Mouse (Mus musculus) hindbrain, embryonic 15.5 days (tissue): ENCODE measurements around the gene Gm21987. TPM values are rescaled to one million over a fixed set of nuclear protein-coding genes. Genes with fewer than 3 reads are reported as not detected.
"Not testable (repeated sequence)": the region's sequence is repeated elsewhere in the genome, so short reads cannot be mapped to it uniquely, and the experiment has no call there.

ENCODE experiments used
- ATAC-seq: fragments of 200-750 bp; cut with Nextera tagmentation; 2 replicates; pipeline ENCODE4 v1.8.0; 2017; ENCODE audit warnings: low read depth, moderate number of reproducible peaks, moderate TSS enrichment; ENCODE audit not compliant: low FRiP score
- H3K27ac ChIP-seq: fragments of 300-500 bp; sonication (generic); replicated peaks from 2 replicates; pipeline ENCODE4 v1.5.1; 2015; ENCODE audit warnings: mild to moderate bottlenecking, inconsistent platforms
- H3K27me3 ChIP-seq: fragments of 300-500 bp; sonication (generic); 2 replicates; pipeline ENCODE4 v1.6.1; 2015; ENCODE audit warnings: control low read depth, inconsistent platforms
- H3K36me3 ChIP-seq: fragments of 300-500 bp; sonication (generic); 2 replicates; pipeline ENCODE4 v1.6.1; 2015; ENCODE audit warnings: control low read depth, inconsistent platforms
- H3K4me1 ChIP-seq: fragments of 300-500 bp; sonication (generic); replicated peaks from 2 replicates; pipeline ENCODE4 v1.6.1; 2015; ENCODE audit warnings: control low read depth, inconsistent platforms
- H3K4me2 ChIP-seq: fragments of 300-500 bp; sonication (generic); 2 replicates; pipeline ENCODE4 v1.6.1; 2015; ENCODE audit warnings: moderate library complexity, mild to moderate bottlenecking, inconsistent platforms
- H3K4me3 ChIP-seq: fragments of 300-500 bp; sonication (generic); 2 replicates; pipeline ENCODE4 v1.5.1; 2015; ENCODE audit warnings: mild to moderate bottlenecking, inconsistent platforms
- H3K9ac ChIP-seq: fragments of 300-500 bp; sonication (generic); 2 replicates; pipeline ENCODE4 v1.6.1; 2015; ENCODE audit warnings: inconsistent platforms
- H3K9me3 ChIP-seq: fragments of 300-500 bp; sonication (generic); 2 replicates; pipeline ENCODE4 v1.6.1; 2016; ENCODE audit warnings: control low read depth, inconsistent platforms
- WGBS: fragments of 180-500 bp; shearing (Covaris S2); methylation state at CpG from one replicate; pipeline ENCODE4 v1.1.7; 2015; 5-methylcytosine and 5-hydroxymethylcytosine counted together
- polyA plus RNA-seq: library from polyadenylated mRNA; unstranded; fragments of >200 nt; fragmentation: Nextera tagmentation; extraction: Ambion mirVana; gene quantifications from 2 replicates; pipeline ENCODE4 v1.2.1, GENCODE M21; 2015

Gene Gm21987
- polyA plus RNA-seq, 1 experiment from 2014 or later: not detected

DNA sequence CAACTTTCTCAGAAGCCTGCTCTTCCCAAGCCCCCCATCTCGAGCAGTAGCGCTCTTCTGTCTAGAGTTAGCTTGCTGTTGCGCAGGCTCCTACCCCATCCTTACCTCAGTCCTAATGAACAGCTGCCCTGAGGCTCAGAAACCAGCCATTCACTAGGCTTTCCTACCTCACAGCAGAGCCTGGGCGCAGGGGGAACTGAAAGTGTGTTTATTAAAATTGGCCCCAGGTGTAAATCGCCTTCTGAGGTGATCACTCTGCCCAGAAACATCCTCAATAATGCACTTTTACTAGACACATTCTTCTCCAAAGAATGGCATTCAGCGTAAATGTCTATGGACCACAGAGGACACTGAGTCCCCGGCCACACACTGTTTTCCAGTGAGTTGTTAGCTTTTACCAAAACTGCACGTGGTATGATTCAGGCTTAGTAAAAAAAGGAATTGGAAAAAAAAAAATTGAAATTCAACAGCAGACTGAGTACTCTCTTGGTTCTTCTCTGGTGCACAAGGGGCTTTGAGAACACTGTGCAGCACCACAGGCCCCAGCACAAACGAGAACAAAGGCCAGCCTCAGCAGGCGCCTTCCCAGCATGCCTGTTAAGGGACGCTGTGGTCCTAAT is 20.0 kb upstream of the Gm21987 start:
- H3K27me3 ChIP-seq: no peaks in the 10 kb centered on the region
- no peak overlapping the region for H3K4me3 ChIP-seq
- 75% methylated on average over 11 of the region's 11 CpGs for WGBS
- no peak for ATAC-seq
- H3K4me2 ChIP-seq: no peak overlapping the region
- no peaks in the 10 kb centered on the region for H3K36me3 ChIP-seq
- no peak overlapping the region for H3K27ac ChIP-seq
- no peaks in the 10 kb centered on the region for H3K9me3 ChIP-seq
- no peaks in the 10 kb centered on the region for H3K4me1 ChIP-seq
- H3K9ac ChIP-seq: no peak overlapping the region

DNA sequence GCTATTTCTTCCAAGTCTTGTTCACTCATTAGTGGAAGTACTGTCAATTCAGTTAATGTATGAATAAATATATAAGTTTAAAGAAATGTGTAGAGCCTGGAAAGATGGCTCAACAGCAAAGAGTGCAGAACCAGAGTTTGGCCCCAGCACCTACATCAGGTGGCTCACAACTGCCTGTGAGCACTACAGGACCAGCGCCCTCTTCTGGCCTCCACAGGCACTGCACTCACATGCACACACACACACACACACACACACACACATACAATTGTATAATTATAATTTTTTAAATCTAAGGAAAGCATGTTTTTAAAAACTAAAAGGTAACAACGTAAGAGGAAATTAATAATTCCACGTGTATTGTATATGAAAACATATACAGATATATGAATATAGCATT is 17.5 kb upstream of the Gm21987 start:
- no peak overlapping the region for H3K4me3 ChIP-seq
- H3K36me3 ChIP-seq: no peaks in the 10 kb centered on the region
- H3K27me3 ChIP-seq: no peaks in the 10 kb centered on the region
- H3K9me3 ChIP-seq: no peaks in the 10 kb centered on the region
- ATAC-seq: no peak
- H3K9ac ChIP-seq: no peak overlapping the region
- WGBS: 88% methylated on average over 3 of the region's 3 CpGs
- H3K27ac ChIP-seq: no peak overlapping the region
- no peaks in the 10 kb centered on the region for H3K4me1 ChIP-seq
- no peak overlapping the region for H3K4me2 ChIP-seq

DNA sequence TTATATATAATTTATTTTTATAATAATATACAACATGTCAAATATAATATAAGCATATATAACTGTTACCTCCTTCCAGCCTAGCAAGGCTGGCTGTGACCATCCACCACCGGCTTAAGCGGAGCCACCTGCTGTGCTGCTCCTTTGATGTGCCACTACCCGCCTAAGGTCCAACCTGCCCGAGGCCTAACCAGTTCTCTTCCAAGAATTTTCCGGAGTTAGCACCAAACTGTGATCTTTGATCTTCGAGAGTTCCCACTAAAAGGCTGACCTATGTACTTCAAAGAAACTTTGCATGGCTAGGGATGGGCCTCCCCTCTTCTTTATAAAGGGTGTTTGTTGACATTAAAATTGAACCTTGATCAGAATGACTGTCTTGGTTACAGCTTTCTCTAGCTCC is 12.4 kb upstream of the Gm21987 start:
- Histone ChIP-seq H3K36me3 (no peaks in the 10 kb centered on the region), H3K27ac (no peak overlapping the region), H3K9me3 (no peaks in the 10 kb centered on the region), H3K27me3 (no peaks in the 10 kb centered on the region), H3K4me3 (no peak overlapping the region), H3K9ac (no peak overlapping the region), H3K4me1 (no peaks in the 10 kb centered on the region), H3K4me2 (no peak overlapping the region)
- 54% methylated on average over 6 of the region's 6 CpGs for WGBS
- no peak for ATAC-seq

DNA sequence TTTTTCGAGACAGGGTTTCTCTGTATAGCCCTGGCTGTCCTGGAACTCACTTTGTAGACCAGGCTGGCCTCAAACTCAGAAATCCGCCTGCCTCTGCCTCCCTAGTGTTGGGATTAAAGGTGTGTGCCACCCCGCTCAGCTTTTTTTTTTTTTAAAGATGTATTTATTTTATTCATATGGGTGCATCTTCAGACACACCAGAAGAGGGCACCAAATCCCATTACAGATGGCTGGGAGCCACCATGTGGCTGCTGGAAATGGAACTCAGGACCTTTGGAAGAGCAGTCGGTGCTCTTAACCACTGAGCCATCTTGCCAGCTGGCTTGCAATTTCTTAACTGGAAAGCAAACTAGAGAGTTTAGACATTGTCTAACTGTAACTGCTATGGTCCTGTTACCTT is 8.8 kb upstream of the Gm21987 start:
- not testable (repeated sequence) for ATAC-seq, H3K4me2 ChIP-seq, H3K9me3 ChIP-seq, H3K4me1 ChIP-seq, H3K27ac ChIP-seq, H3K36me3 ChIP-seq, H3K9ac ChIP-seq, H3K27me3 ChIP-seq, H3K4me3 ChIP-seq
- 90% methylated on average over 4 of the region's 4 CpGs for WGBS

DNA sequence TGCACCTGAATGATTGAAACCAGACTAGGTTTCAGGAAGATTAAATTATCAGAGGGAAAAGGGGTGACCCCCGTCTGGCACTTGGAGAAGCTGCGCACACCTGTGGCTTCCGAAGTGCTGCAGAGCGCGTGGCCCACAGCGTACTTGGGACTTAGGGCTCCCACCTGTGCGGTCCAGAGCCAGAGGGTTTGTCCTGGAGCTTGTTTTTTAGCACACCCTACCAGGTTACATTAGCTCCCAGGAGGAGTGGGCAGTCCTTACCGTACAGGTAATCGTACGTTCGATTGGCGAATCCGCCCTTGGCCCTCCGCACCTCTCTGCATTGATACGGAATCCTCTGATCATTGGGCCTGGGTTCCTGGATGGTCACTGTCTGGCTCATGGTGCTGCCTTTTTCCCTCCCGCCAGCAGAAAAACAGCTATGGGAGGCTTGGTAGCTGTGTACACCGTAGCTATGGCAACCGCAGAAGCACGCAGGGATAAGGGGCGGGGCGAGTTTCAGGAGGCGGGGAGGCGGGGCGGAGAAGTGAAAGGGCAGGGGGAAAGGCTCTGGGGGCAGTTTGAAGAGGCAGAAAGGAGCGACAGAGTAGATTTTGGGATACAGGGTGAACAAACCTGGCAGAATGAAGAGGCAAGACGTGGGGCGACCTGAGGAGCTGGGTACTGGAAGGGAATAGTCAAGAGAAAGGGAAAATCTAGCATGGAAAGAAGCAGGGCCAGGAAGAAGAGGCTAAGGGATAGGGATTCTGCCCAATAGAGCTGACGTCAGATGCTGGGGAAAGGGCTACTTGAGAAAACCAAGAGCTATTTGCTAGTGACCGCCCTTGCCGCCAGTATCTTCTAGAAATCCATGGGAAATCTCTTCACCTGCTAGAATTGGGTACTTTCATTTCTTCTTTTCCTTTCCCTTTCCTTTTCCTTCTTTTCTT is 5.2 kb upstream of the Gm21987 start, which contains the start of gene Maats1:
TSS of gene Maats1 (minus strand) at position 748 of the 929 bp plus-strand sequence.
- Histone ChIP-seq H3K36me3 (no peaks in the 10 kb centered on the region), H3K4me2 (peak within 1 kb of the TSS; percentile 89), H3K4me3 (peak within 1 kb of the TSS; percentile 47), H3K9me3 (no peaks in the 10 kb centered on the region), H3K4me1 (peaks cover 13% of the 10 kb centered on the region), H3K27ac (peak within 1 kb of the TSS; percentile 51; the same call in 1 of the 2 replicates), H3K27me3 (no peaks in the 10 kb centered on the region), H3K9ac (peak within 1 kb of the TSS; percentile 59)
- WGBS: 8% methylated on average over 30 of the region's 30 CpGs
- ATAC-seq: peak; percentile 89

DNA sequence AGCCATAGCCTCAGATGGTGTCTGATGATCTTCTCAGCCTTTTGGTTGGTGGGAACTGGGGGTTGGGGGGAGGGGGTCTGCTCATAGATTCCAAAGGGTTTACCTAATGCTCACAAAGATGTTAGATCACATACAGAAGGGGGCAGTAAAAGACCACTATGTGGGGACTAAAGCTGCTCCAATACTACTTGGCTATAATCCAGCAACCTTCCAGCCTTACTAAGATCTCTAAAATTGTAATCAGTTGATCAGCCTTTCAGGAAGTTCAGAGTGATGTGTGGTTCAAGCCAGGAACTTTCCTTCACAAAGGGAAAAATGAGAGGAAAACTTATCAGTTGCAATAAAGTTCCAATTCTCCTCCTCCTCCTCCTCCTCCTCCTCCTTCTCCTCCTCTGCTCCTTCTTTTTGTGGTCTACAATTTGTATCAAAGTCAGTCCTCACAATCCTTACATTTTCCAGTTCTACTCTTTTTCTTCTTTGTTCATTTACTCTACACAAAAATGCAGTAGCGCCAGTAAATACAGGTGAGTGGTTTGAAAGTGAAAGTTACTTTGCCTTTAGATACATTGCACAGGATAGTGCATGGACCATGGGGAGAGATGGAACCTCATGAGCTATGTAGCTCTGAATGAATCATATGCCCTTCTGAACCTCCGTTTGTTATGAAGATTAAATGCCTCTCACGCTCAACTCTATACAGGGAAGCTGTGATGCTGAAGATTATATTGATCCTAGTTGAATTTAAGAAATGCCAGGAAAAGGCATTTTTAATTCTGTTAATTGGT is 1.7 kb upstream of the Gm21987 start:
- WGBS: 85% methylated on average over 3 of the region's 3 CpGs
- ATAC-seq: no peak
- no peak overlapping the region for H3K9ac ChIP-seq

DNA sequence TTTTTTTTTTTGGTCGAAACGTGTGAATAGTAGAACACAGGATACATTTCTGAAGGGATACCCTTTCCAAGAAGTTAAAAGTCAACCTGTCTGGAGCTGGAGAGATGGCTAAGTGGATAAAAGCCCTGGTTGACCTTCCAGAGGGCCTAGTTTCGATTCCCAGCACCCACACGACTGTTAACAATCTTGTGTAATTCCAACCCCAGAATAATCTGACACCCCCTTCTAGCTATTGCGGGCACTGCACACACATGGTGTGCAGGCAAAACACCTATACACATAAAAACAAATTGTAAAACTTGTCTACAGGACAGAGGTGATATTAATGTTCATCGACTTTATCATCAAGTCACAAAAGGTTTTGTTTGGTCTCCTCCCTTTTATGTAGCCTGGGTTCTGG is 748 bp downstream of the Gm21987 start:
- peaks cover 27% of the 10 kb centered on the region for H3K36me3 ChIP-seq
- H3K27ac ChIP-seq: no peak overlapping the region
- H3K4me1 ChIP-seq: peaks cover 12% of the 10 kb centered on the region
- H3K9ac ChIP-seq: no peak overlapping the region; the same call in 1 of the 2 replicates
- H3K9me3 ChIP-seq: no peaks in the 10 kb centered on the region
- peak overlapping the region; percentile 57 for H3K4me3 ChIP-seq
- peak overlapping the region; percentile 66 for H3K4me2 ChIP-seq
- no peak for ATAC-seq
- WGBS: 67% methylated on average over 6 of the region's 6 CpGs
- H3K27me3 ChIP-seq: no peaks in the 10 kb centered on the region

More for the DNA sequence above, 1.7 kb upstream of the Gm21987 start:
- Histone ChIP-seq H3K36me3 (peaks cover 9% of the 10 kb centered on the region), H3K27ac (no peak overlapping the region), H3K4me2 (no peak overlapping the region), H3K27me3 (no peaks in the 10 kb centered on the region), H3K4me1 (peaks cover 21% of the 10 kb centered on the region), H3K9me3 (no peaks in the 10 kb centered on the region), H3K4me3 (no peak overlapping the region)

DNA sequence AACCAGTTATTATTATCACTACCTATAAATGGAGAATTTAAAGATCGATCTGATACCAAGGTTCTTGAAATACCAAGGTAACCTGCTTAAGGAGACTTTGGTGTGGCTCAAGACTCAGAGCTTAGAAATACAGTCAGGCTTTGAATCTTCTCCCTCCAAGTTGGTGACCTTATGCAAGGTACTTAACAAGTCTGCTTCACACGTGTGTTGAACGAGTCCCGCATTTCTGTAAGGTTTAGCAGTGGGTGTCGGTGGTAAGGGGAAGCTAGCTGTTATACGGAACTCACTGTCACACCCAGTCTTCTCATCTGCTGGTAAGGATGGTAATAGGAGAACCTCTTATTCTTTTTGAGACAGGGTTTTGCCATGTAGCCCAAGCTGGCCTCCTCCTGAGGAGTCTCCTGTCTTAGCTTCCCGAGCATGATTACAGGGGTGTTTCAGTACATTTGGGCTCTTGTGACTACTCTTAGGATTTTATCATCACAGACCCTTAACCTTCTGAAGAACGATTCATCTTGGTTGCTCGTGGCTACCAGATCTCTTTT is 1.4 kb downstream of the Gm21987 start:
- Histone ChIP-seq H3K27me3 (no peaks in the 10 kb centered on the region), H3K36me3 (peaks cover 27% of the 10 kb centered on the region), H3K4me3 (no peak overlapping the region), H3K4me2 (no peak overlapping the region), H3K4me1 (peaks cover 12% of the 10 kb centered on the region), H3K27ac (no peak overlapping the region), H3K9me3 (no peaks in the 10 kb centered on the region), H3K9ac (no peak overlapping the region)
- no peak for ATAC-seq
- WGBS: 93% methylated on average over 9 of the region's 9 CpGs

DNA sequence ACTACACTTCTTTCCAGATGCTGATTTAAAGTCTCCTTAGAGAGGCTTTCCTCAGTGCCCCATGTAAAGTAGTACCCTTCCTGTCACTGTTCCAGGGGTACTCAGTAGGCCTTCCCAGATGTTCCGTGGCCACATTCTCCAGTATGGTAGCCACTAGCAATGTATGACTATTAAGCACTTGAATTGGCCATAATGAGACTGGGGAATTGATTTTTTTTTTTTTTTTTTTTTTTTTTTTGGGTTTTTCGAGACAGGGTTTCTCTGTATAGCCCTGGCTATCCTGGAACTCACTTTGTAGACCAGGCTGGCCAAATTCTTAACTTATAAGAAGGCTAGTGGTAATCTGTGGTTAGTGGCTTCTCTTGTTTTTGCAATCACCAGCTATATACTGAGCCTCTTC is 3.0 kb downstream of the Gm21987 start:
- no peaks in the 10 kb centered on the region for H3K27me3 ChIP-seq
- no peak overlapping the region for H3K27ac ChIP-seq
- WGBS: 96% methylated on average over 2 of the region's 2 CpGs
- H3K9me3 ChIP-seq: no peaks in the 10 kb centered on the region
- H3K9ac ChIP-seq: no peak overlapping the region
- H3K36me3 ChIP-seq: peaks cover 27% of the 10 kb centered on the region
- no peak overlapping the region for H3K4me3 ChIP-seq
- peaks cover 12% of the 10 kb centered on the region for H3K4me1 ChIP-seq
- no peak for ATAC-seq
- H3K4me2 ChIP-seq: no peak overlapping the region

DNA sequence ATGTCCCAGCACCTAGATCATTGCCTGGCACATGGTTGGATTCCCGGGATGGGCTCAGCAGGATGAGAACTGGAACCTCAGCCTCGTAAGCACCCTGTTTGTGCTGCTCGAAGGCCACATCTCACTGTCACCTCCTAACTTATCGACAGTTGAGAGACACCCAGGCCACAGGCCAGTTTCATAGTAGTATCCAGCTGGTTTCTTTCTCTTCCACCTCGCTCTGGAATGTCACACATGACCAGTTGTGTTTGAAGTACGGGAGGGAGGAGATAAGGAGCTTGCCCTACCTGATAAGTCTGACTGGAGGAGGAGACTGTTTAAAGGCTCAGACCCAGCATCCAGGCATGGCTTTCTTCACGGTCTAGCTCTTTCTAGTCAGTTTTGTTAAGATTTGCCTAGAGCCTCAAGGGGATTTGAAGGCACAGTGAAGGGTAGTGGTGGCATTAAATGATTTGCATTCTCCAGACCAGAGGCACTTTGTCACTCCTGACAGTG is 3.6 kb downstream of the Gm21987 start:
- H3K4me1 ChIP-seq: peaks cover 12% of the 10 kb centered on the region
- no peak overlapping the region for H3K4me2 ChIP-seq
- no peak for ATAC-seq
- H3K36me3 ChIP-seq: peaks cover 27% of the 10 kb centered on the region
- WGBS: 88% methylated on average over 7 of the region's 7 CpGs
- H3K27me3 ChIP-seq: no peaks in the 10 kb centered on the region
- no peak overlapping the region for H3K27ac ChIP-seq
- no peak overlapping the region for H3K4me3 ChIP-seq
- no peaks in the 10 kb centered on the region for H3K9me3 ChIP-seq
- H3K9ac ChIP-seq: no peak overlapping the region

DNA sequence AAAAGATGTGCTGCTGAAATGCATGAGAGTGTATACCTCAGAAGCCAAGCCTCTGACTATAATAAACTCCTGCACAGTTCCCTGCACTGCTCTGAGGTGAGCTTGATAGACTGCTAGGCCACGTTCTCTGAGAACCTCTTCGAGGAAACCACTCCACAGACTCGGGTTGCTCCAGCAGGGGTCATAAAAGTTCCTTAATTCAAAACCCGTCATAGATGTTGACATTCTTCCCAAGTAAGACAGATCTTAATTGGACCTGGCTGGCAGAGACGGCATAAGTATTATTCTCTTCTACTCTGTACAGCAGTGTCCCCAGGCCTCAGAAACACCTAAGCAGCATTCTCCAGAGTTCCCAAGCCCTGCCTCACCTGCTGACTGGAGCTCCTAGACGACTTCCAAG is 4.1 kb downstream of the Gm21987 start:
- WGBS: 90% methylated on average over 6 of the region's 6 CpGs
- Histone ChIP-seq H3K4me3 (no peak overlapping the region), H3K27ac (no peak overlapping the region), H3K4me2 (no peak overlapping the region), H3K4me1 (peaks cover 12% of the 10 kb centered on the region), H3K36me3 (peaks cover 27% of the 10 kb centered on the region), H3K9ac (no peak overlapping the region), H3K9me3 (no peaks in the 10 kb centered on the region), H3K27me3 (no peaks in the 10 kb centered on the region)
- no peak for ATAC-seq
